Mouse (Mus musculus): ENCODE data around the gene Fam131c. TPM values are rescaled to one million over a fixed set of nuclear protein-coding genes. Genes with fewer than 3 reads are reported as not detected.

The Fam131c gene
- total RNA-seq, 2 experiments from 2014 or later: 1.8 to 2.7 TPM

- DNase-seq: no peak
Observed at GRCm38 (mm10) chr4:141411430-141411992, 43.5 kb downstream of the Fam131c start.

GRCm38 (mm10) chr4:141415924-141416323 lies 47.9 kb downstream of the Fam131c start, which contains the start of gene Clcnkb:
Clcnkb (minus strand) TSS chr4:141416014.
- no peak for DNase-seq

- DNase-seq: peak; percentile 56 to 57
Observed at GRCm38 (mm10) chr4:141419398-141420191, 51.6 kb downstream of the Fam131c start.

- no peak for DNase-seq
Observed at GRCm38 (mm10) chr4:141420192-141420829, 52.3 kb downstream of the Fam131c start, which contains the start of gene Hspb7. Hspb7 (plus strand) TSS chr4:141420779.

- DNase-seq: no peak
Observed at GRCm38 (mm10) chr4:141420886-141421285, 52.9 kb downstream of the Fam131c start.

- peak; percentile 44 to 49 for DNase-seq
Observed at GRCm38 (mm10) chr4:141421423-141421822, 53.4 kb downstream of the Fam131c start.

- no peak for DNase-seq
Observed at GRCm38 (mm10) chr4:141422841-141423240, 54.8 kb downstream of the Fam131c start.

GRCm38 (mm10) chr4:141423288-141423687 lies 55.3 kb downstream of the Fam131c start:
- peak in 1 of 2 experiments; percentile 63 for DNase-seq

GRCm38 (mm10) chr4:141423691-141424431 lies 55.8 kb downstream of the Fam131c start:
- no peak for DNase-seq

- DNase-seq: peak; percentile 46 to 59
Observed at GRCm38 (mm10) chr4:141425484-141426479, 57.8 kb downstream of the Fam131c start.

- DNase-seq: no peak
Observed at GRCm38 (mm10) chr4:141426796-141427745, 59.1 kb downstream of the Fam131c start.

GRCm38 (mm10) chr4:141427921-141428320 lies 59.9 kb downstream of the Fam131c start:
- no peak for DNase-seq

- peak in 1 of 2 experiments; percentile 35 for DNase-seq
Observed at GRCm38 (mm10) chr4:141429381-141429780, 61.4 kb downstream of the Fam131c start.

- DNase-seq: peak; percentile 41 to 68
Observed at GRCm38 (mm10) chr4:141429847-141430246, 61.8 kb downstream of the Fam131c start.

- peak; percentile 81 to 87 for DNase-seq
Observed at GRCm38 (mm10) chr4:141430997-141431396, 63.0 kb downstream of the Fam131c start.

- DNase-seq: peak in 1 of 2 experiments; percentile 53
Observed at GRCm38 (mm10) chr4:141432666-141433065, 64.6 kb downstream of the Fam131c start.

GRCm38 (mm10) chr4:141433191-141433590 lies 65.2 kb downstream of the Fam131c start:
- DNase-seq: no peak

All from adrenal gland, postnatal 36 days (tissue).